Mouse (Mus musculus) stomach, postnatal 0 days (tissue): ENCODE results near the gene Psd. TPM values are rescaled to one million over a fixed set of nuclear protein-coding genes. Genes with fewer than 3 reads are reported as not detected.

Source experiments
- ATAC-seq: fragments of 200-750 bp; cut with Nextera tagmentation; 2 replicates; pipeline ENCODE4 v1.8.0; 2017; ENCODE audit not compliant: low FRiP score, low TSS enrichment
- DNase-seq: peaks from one replicate; pipeline ENCODE4 v3.0.0-alpha.2; 2016; ENCODE audit warnings: low spot score
- H3K27ac ChIP-seq: fragments of 300-500 bp; sonication (generic); replicated peaks from 2 replicates; pipeline ENCODE4 v1.5.1; 2014; ENCODE audit warnings: mild to moderate bottlenecking, control low read depth
- H3K27me3 ChIP-seq: fragments of 300-500 bp; sonication (generic); 2 replicates; pipeline ENCODE4 v1.6.1; 2014; ENCODE audit warnings: low read length; ENCODE audit not compliant: control insufficient read depth, insufficient read depth
- H3K36me3 ChIP-seq: fragments of 300-500 bp; sonication (generic); 2 replicates; pipeline ENCODE4 v1.6.1; 2014; ENCODE audit warnings: low read length, mixed read lengths; ENCODE audit not compliant: control insufficient read depth, insufficient read depth
- H3K4me1 ChIP-seq: fragments of 300-500 bp; sonication (generic); replicated peaks from 2 replicates; pipeline ENCODE4 v1.6.1; 2014; ENCODE audit warnings: antibody characterized with exemption; ENCODE audit not compliant: control insufficient read depth, insufficient read depth
- H3K4me2 ChIP-seq: fragments of 300-500 bp; sonication (generic); replicated peaks from 2 replicates; pipeline ENCODE4 v1.6.1; 2014; ENCODE audit warnings: low read depth, mild to moderate bottlenecking, control low read depth, moderate library complexity
- H3K4me3 ChIP-seq: fragments of 300-500 bp; sonication (generic); 2 replicates; pipeline ENCODE4 v1.5.1; 2014; ENCODE audit warnings: low read depth, low read length, control low read depth
- H3K9ac ChIP-seq: fragments of 300-500 bp; sonication (generic); 2 replicates; pipeline ENCODE4 v1.6.1; 2014; ENCODE audit warnings: mild to moderate bottlenecking, low read length, control low read depth, mixed read lengths
- H3K9me3 ChIP-seq: fragments of 300-500 bp; sonication (generic); 2 replicates; pipeline ENCODE4 v1.6.1; 2016; ENCODE audit warnings: low read length; ENCODE audit not compliant: control insufficient read depth
- CTCF ChIP-seq: IDR thresholded peaks from 2 replicates; pipeline ENCODE4 v1.5.1; 2016; ENCODE audit warnings: antibody characterized with exemption, low read depth, mild to moderate bottlenecking, moderate library complexity
- EP300 ChIP-seq: optimal IDR thresholded peaks from 2 replicates; pipeline ENCODE3; 2016; ENCODE audit warnings: antibody characterized with exemption
- WGBS: fragments of 180-500 bp; shearing (Covaris S2); extraction: QIAGEN DNeasy Blood & Tissue Kit; methylation state at CpG from one replicate; pipeline ENCODE4 v1.1.7; 2014; 5-methylcytosine and 5-hydroxymethylcytosine counted together
- polyA plus RNA-seq: library from polyadenylated mRNA; unstranded; fragments of >200 nt; fragmentation: Nextera tagmentation; extraction: Ambion mirVana; gene quantifications from 2 replicates; pipeline ENCODE4 v1.2.1, GENCODE M21; 2015

The Psd gene
- polyA plus RNA-seq, 1 experiment from 2014 or later = 44.9 TPM

GRCm38 (mm10) chr19:46344710-46345419 lies 17.9 kb upstream of the Psd start:
- Histone ChIP-seq H3K9ac (no peak overlapping the region), H3K9me3 (no peaks in the 10 kb centered on the region), H3K27ac (no peak overlapping the region), H3K36me3 (no peaks in the 10 kb centered on the region), H3K27me3 (no peaks in the 10 kb centered on the region), H3K4me3 (no peak overlapping the region), H3K4me1 (peaks cover 4% of the 10 kb centered on the region; the same call in 1 of the 2 replicates), H3K4me2 (no peak overlapping the region)
- TF ChIP-seq CTCF = no peak
- no peak for TF ChIP-seq EP300
- no peak for DNase-seq
- WGBS = 22% methylated on average over 7 of the region's 7 CpGs
- no peak; the same call in 1 of the 2 replicates for ATAC-seq

GRCm38 (mm10) chr19:46339287-46339971 lies 12.5 kb upstream of the Psd start:
- no peak for TF ChIP-seq CTCF
- TF ChIP-seq EP300 = no peak
- H3K36me3 ChIP-seq = no peaks in the 10 kb centered on the region
- peak; percentile 13 for DNase-seq
- H3K4me2 ChIP-seq = no peak overlapping the region
- WGBS = 65% methylated on average over 6 of the region's 7 CpGs
- no peaks in the 10 kb centered on the region for H3K27me3 ChIP-seq
- H3K4me1 ChIP-seq = 0 out of 2 replicates have a peak, but pooled peaks cover 2% of the 10 kb centered on the region
- peak overlapping the region; percentile 49 for H3K27ac ChIP-seq
- no peak overlapping the region for H3K9ac ChIP-seq
- no peaks in the 10 kb centered on the region for H3K9me3 ChIP-seq
- ATAC-seq = 0 out of 2 replicates have a peak, but pooled peaks have one; percentile 10
- H3K4me3 ChIP-seq = no peak overlapping the region

- ATAC-seq (no peak; the same call in 1 of the 2 replicates), DNase-seq (no peak)
- WGBS = 37% methylated on average over 6 of the region's 6 CpGs
- H3K27me3 ChIP-seq = no peaks in the 10 kb centered on the region
- H3K27ac ChIP-seq = peak overlapping the region; percentile 49
- H3K4me3 ChIP-seq = peak overlapping the region; percentile 73
- TF ChIP-seq CTCF (no peak), EP300 (no peak)
- H3K36me3 ChIP-seq = no peaks in the 10 kb centered on the region
- H3K9me3 ChIP-seq = no peaks in the 10 kb centered on the region
- peak overlapping the region; percentile 81 for H3K4me2 ChIP-seq
- H3K9ac ChIP-seq = peak overlapping the region; percentile 38; the same call in 1 of the 2 replicates
- H3K4me1 ChIP-seq = 0 out of 2 replicates have a peak, but pooled peaks cover 2% of the 10 kb centered on the region
Measured at GRCm38 (mm10) chr19:46338942-46339286, 12.0 kb upstream of the Psd start.

GRCm38 (mm10) chr19:46338331-46338936 lies 11.5 kb upstream of the Psd start, which contains the start of gene Cuedc2:
Cuedc2 (minus strand) TSS chr19:46338702.
- H3K9me3 ChIP-seq = no peaks in the 10 kb centered on the region
- H3K4me2 ChIP-seq = peak within 1 kb of the TSS; percentile 81
- peak; percentile 96 for DNase-seq
- peak within 1 kb of the TSS; percentile 50 for H3K27ac ChIP-seq
- peak within 1 kb of the TSS; percentile 73 for H3K4me3 ChIP-seq
- under 1% methylated on average over 31 of the region's 31 CpGs for WGBS
- no peaks in the 10 kb centered on the region for H3K36me3 ChIP-seq
- H3K9ac ChIP-seq = peak within 1 kb of the TSS; percentile 73
- TF ChIP-seq CTCF = peak; percentile 80
- TF ChIP-seq EP300 = peak; percentile 67
- H3K27me3 ChIP-seq = no peaks in the 10 kb centered on the region
- 0 out of 2 replicates have a peak, but pooled peaks cover 2% of the 10 kb centered on the region for H3K4me1 ChIP-seq
- peak; percentile 87 for ATAC-seq

- no peaks in the 10 kb centered on the region for H3K27me3 ChIP-seq
- no peak for TF ChIP-seq CTCF
- H3K4me3 ChIP-seq = peak overlapping the region; percentile 73
- no peak for DNase-seq
- H3K4me2 ChIP-seq = peak overlapping the region; percentile 81
- WGBS = 35% methylated on average over 15 of the region's 15 CpGs
- H3K27ac ChIP-seq = peak overlapping the region; percentile 50; the same call in 1 of the 2 replicates
- H3K36me3 ChIP-seq = no peaks in the 10 kb centered on the region
- 0 out of 2 replicates have a peak, but pooled peaks cover 2% of the 10 kb centered on the region for H3K4me1 ChIP-seq
- ATAC-seq = peak; percentile 11
- no peaks in the 10 kb centered on the region for H3K9me3 ChIP-seq
- peak overlapping the region; percentile 73 for H3K9ac ChIP-seq
Measured at GRCm38 (mm10) chr19:46337719-46338330, 10.9 kb upstream of the Psd start.
